Mouse (Mus musculus) hindbrain, embryonic 12.5 days (tissue): Measurements from ENCODE around the gene 4930404N11Rik. TPM values are rescaled to one million over a fixed set of nuclear protein-coding genes. Genes with fewer than 3 reads are reported as not detected.

Experiments used
- ATAC-seq: fragments of 200-750 bp; cut with Nextera tagmentation; 2 replicates; pipeline ENCODE4 v1.8.0; 2017; ENCODE audit warnings: moderate TSS enrichment; ENCODE audit not compliant: low FRiP score
- H3K27ac ChIP-seq: fragments of 300-500 bp; sonication (generic); 2 replicates; pipeline ENCODE4 v1.5.1; 2016; ENCODE audit warnings: mild to moderate bottlenecking
- H3K27me3 ChIP-seq: fragments of 300-500 bp; sonication (generic); 2 replicates; pipeline ENCODE4 v1.6.1; 2016; ENCODE audit warnings: mild to moderate bottlenecking
- H3K36me3 ChIP-seq: fragments of 300-500 bp; sonication (generic); 2 replicates; pipeline ENCODE4 v1.6.1; 2016; ENCODE audit warnings: mild to moderate bottlenecking
- H3K4me1 ChIP-seq: fragments of 300-500 bp; sonication (generic); 2 replicates; pipeline ENCODE4 v1.6.1; 2016
- H3K4me2 ChIP-seq: fragments of 300-500 bp; sonication (generic); replicated peaks from 2 replicates; pipeline ENCODE4 v1.6.1; 2016; ENCODE audit warnings: mild to moderate bottlenecking
- H3K4me3 ChIP-seq: fragments of 300-500 bp; sonication (generic); 2 replicates; pipeline ENCODE4 v1.5.1; 2016; ENCODE audit warnings: mild to moderate bottlenecking
- H3K9ac ChIP-seq: fragments of 300-500 bp; sonication (generic); 2 replicates; pipeline ENCODE4 v1.6.1; 2016; ENCODE audit warnings: mild to moderate bottlenecking, moderate library complexity
- H3K9me3 ChIP-seq: fragments of 300-500 bp; sonication (generic); replicated peaks from 2 replicates; pipeline ENCODE4 v1.6.1; 2016; ENCODE audit warnings: mild to moderate bottlenecking
- WGBS: fragments of 180-500 bp; shearing (Covaris S2); methylation state at CpG from one replicate; pipeline ENCODE4 v1.1.7; 2016; 5-methylcytosine and 5-hydroxymethylcytosine counted together
- polyA plus RNA-seq: library from polyadenylated mRNA; unstranded; fragments of >200 nt; fragmentation: Nextera tagmentation; extraction: Ambion mirVana; gene quantifications from 2 replicates; pipeline ENCODE4 v1.2.1, GENCODE M21; 2016

The 4930404N11Rik gene
- polyA plus RNA-seq, 1 experiment from 2014 or later = 0.88 TPM

DNA sequence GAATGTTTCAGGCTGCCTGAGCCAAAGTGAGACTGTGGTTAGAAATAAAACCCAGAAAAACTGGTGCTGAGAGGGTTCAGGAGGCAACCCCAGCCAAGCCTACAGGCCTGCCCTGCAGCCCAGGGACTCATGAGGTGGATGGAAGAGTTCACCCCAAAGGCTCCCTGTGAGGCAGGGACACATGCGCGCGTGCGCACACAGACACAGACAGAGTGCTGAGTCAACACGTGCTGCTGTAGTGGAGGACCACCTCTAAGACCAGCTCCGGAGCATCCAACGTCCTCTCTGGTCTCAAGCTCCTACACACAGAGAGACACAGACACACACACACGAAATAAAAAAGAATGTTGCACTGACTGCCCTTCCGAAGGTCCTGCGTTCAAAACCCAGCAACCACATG lies 9.7 kb upstream of the 4930404N11Rik start:
- Histone ChIP-seq H3K4me3 (no peak overlapping the region), H3K9me3 (no peaks in the 10 kb centered on the region), H3K36me3 (peaks cover 48% of the 10 kb centered on the region), H3K27ac (no peak overlapping the region), H3K27me3 (no peaks in the 10 kb centered on the region), H3K4me2 (no peak overlapping the region), H3K9ac (no peak overlapping the region), H3K4me1 (peaks cover 29% of the 10 kb centered on the region)
- ATAC-seq = no peak
- WGBS = 93% methylated on average over 10 of the region's 10 CpGs

DNA sequence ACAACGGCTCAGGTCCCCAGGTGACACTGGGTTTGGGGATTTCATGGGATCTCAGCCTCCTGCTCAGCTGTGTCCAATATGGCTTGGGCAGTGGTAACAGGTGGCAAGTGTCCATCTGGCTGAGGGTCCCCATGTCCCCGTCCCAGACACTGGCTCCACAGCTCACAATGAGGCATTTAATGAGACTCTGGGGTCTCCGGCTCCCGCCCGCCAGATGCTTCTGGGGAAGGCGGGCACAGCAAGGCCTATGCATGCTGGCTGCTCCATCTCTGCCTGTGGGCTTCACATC lies 1.5 kb upstream of the 4930404N11Rik start:
- Histone ChIP-seq H3K4me2 (no peak overlapping the region), H3K27me3 (peaks cover 33% of the 10 kb centered on the region), H3K4me1 (peaks cover 39% of the 10 kb centered on the region), H3K9me3 (no peaks in the 10 kb centered on the region), H3K4me3 (no peak overlapping the region), H3K36me3 (peaks cover 59% of the 10 kb centered on the region), H3K27ac (0 out of 2 replicates have a peak overlapping the region, but pooled peaks have one; percentile 40), H3K9ac (no peak overlapping the region)
- 68% methylated on average over 6 of the region's 6 CpGs for WGBS
- no peak for ATAC-seq

DNA sequence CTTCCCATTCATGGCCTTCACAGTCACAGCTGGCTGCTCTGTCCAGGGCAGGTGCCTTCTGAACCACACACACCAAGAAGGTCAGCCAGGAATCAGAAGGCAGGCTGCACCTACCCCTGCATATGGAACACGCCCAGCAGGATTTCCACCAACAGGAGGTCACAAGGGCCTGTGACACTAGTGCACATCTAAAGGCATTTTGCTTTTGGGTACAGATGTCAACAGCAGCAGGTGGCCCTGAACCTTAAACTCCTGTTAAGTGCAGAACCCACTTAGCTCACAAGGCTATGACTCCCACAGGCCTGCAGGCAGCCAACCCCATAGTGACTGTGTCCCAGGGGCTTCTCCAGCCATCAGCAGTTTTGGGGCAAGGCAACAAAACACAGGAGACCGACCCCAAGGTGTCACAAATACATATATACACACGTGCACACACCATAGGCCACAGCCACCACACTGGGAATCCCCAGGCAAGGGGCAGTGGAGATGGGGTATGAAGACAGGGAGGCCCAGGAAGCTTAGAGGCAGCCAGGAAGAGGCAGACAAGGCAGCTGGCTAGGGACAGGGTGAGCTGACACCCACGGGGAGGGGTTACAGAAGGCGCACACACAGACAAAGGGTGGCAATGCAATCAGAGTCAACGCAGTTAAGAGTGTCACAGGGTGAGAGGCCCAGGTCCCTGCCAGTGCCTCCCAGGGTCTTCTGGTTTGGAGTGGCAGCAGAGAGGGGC lies 1.0 kb upstream of the 4930404N11Rik start:
- Histone ChIP-seq H3K9ac (no peak overlapping the region), H3K4me2 (no peak overlapping the region), H3K4me3 (no peak overlapping the region), H3K9me3 (no peaks in the 10 kb centered on the region), H3K36me3 (peaks cover 55% of the 10 kb centered on the region), H3K4me1 (peaks cover 39% of the 10 kb centered on the region), H3K27me3 (peaks cover 33% of the 10 kb centered on the region), H3K27ac (peak overlapping the region; percentile 40)
- 72% methylated on average over 6 of the region's 6 CpGs for WGBS
- no peak for ATAC-seq

DNA sequence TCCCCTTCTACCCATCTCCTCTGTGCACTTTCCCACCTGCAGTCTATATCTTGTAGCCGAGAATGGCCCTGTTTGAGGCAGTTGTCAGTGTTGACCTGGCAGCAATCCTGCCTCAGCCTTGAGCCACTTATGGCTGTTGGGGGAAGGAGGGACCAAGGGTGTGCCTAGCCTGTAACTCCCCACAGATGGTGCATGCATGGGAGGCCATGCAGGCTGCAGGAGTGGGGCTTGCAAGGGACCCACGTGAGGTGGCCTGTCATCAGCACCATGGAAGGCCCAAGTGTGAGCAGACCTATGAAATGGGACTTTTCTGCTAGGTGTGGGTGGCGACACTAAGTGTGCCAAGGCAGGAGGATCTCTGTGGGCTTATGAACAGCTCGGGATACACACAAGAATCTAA lies 543 bp downstream of the 4930404N11Rik start:
- Histone ChIP-seq H3K4me1 (peaks cover 49% of the 10 kb centered on the region), H3K27me3 (peaks cover 34% of the 10 kb centered on the region), H3K9me3 (no peaks in the 10 kb centered on the region), H3K27ac (no peak overlapping the region), H3K36me3 (peaks cover 40% of the 10 kb centered on the region), H3K4me3 (0 out of 2 replicates have a peak overlapping the region, but pooled peaks have one; percentile 29), H3K9ac (no peak overlapping the region; the same call in 1 of the 2 replicates), H3K4me2 (peak overlapping the region; percentile 56; the same call in 1 of the 2 replicates)
- WGBS = 32% methylated on average over 4 of the region's 4 CpGs
- ATAC-seq = no peak

DNA sequence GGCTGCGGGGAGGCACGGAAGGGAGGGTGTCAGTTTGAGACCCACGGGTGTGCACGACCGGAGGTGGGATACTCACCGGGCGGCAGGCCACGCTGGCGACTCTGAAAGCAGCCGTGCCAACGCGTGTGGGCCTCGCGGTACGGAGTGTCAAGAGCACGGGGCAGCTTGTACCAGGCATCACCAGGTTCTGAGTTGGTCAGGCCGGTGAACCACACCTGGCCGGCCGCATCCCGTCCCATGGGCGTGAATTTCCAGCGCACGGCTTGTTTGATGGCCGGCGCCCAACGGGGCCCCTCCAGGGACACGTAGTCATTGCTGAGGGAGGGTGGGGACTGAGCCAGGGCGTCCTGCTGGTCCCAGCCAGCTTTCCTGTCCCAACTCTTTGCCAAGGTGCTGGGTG lies 950 bp downstream of the 4930404N11Rik start:
- Histone ChIP-seq H3K9ac (peak overlapping the region; percentile 10), H3K36me3 (peaks cover 36% of the 10 kb centered on the region), H3K4me1 (peaks cover 51% of the 10 kb centered on the region), H3K27ac (no peak overlapping the region), H3K27me3 (peaks cover 37% of the 10 kb centered on the region), H3K4me2 (peak overlapping the region; percentile 56), H3K9me3 (no peaks in the 10 kb centered on the region), H3K4me3 (peak overlapping the region; percentile 29)
- 7% methylated on average over 28 of the region's 28 CpGs for WGBS
- no peak for ATAC-seq

DNA sequence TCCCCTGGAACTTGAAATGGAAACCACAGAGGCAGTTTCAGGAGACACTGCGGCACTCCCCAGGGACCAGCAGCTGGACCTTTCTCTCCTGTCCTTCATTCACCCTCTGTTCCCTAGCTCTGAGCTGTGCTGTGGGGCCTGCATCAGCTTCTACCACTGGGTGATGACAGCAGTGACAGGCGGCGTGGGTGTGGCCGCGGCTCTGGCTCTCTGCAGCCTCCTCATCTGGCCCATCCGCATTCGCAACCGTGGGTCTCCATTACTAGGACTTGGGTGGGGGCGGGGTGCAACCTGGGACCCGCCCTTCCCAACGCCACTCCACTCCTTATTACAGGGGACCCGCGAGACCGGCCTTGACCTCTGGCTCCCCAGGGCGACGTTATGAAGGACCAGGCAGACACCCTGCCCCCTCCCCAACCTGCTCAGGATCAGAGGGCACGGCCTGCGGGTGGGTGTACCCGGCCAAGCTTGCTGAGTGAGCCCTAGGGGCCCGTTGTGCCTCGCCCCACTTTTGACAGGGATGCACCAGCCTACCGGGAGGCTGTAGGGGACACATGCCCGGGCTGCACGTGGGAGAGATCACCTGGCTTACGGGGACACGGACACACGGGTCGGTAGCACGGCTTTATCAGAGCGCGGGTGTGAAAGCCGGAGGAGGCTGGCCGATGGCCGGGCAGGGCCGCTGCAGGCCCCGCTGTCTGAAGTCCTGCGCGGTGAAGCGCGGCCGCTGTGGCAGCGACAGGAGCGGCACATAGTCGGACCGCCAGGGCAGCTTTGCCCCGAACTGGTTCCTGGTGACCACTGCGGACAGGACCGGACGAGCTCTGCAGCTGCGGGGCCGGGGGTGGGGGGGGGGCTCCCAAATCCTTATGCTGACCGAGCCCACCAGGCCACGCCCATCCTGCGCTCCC lies 1.9 kb downstream of the 4930404N11Rik start:
- 12% methylated on average over 54 of the region's 54 CpGs for WGBS
- Histone ChIP-seq H3K27ac (no peak overlapping the region), H3K4me2 (peak overlapping the region; percentile 56), H3K4me1 (peaks cover 56% of the 10 kb centered on the region), H3K36me3 (peaks cover 26% of the 10 kb centered on the region), H3K9ac (peak overlapping the region; percentile 40), H3K9me3 (no peaks in the 10 kb centered on the region), H3K27me3 (peaks cover 37% of the 10 kb centered on the region), H3K4me3 (peak overlapping the region; percentile 29)
- 0 out of 2 replicates have a peak, but pooled peaks have one; percentile 20 for ATAC-seq

DNA sequence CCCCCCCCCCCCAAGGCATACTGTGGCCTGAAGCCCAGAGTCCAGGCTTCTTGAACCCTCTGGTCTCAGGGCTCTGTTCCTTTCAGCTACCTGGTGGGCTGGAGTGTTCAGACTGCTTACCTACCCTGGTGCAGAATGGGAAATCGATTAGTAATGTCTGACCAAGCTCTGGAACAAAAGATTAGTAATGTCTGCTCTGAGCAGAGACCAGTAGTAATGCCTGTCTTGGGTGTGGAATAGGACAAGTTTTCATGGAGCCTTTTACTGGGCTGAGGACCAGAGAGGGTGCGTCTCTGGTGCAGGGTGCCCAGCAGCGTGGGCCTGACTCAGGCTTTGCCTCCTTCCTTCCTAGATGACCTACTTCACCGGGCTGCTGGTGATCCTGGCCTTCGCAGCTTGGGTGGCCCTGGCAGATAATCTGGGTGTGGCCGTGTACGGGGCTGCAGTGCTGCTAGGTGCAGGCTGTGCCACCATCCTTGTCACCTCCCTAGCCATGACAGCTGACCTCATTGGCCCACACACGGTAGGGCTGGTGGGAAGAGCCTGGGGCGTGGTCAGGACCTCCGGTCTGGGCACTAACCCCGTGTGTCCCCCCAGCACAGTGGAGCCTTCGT lies 3.2 kb downstream of the 4930404N11Rik start:
- Histone ChIP-seq H3K4me3 (no peak overlapping the region), H3K4me1 (peaks cover 67% of the 10 kb centered on the region), H3K27me3 (peaks cover 46% of the 10 kb centered on the region), H3K27ac (no peak overlapping the region), H3K4me2 (no peak overlapping the region), H3K9me3 (no peaks in the 10 kb centered on the region), H3K9ac (no peak overlapping the region), H3K36me3 (peaks cover 13% of the 10 kb centered on the region)
- no peak for ATAC-seq
- 78% methylated on average over 12 of the region's 12 CpGs for WGBS

DNA sequence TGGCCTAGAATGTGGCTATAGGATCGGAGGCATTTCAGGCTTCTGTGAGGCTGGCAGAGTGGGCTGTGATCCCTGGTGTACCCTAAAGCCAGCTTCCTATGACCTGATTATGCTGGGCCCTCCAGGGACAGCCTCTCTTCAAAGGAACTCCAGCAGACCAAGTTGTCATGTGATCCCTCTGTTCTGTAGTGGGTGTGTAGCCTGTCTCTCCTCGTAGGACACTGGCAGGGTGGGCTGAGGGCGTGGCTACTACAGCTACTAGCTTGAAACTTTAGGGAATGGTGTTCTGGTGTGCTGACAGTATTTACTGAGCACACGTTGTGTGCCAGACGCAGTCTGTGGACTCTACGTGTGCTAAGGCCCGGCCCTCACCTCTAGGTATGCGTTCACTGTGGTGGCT lies 4.9 kb downstream of the 4930404N11Rik start:
- WGBS = 72% methylated on average over 8 of the region's 8 CpGs

DNA sequence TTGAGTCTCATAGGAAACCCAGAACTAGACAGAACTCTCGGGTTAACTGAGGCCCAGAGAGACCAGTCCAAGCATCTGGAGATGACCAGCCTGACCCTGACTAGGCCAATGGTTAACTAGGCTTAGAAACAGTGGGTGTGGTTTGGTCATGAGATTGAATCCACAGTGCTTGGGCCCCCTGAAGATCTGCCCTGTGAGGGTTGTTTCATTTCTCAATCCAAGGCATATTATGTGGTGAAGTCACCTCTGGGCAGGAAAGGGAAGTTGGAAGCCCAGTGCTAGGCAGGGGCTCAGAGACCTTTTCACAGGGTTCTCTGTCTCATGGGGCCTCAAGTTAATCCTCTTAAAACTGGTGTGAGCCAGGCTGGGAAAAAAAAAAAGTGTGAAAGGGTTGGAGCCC lies 6.8 kb downstream of the 4930404N11Rik start:
- Histone ChIP-seq H3K27me3 (peaks cover 40% of the 10 kb centered on the region), H3K4me3 (no peak overlapping the region), H3K36me3 (no peaks in the 10 kb centered on the region), H3K9me3 (no peaks in the 10 kb centered on the region), H3K4me2 (peak overlapping the region; percentile 99), H3K4me1 (peaks cover 43% of the 10 kb centered on the region), H3K27ac (no peak overlapping the region), H3K9ac (no peak overlapping the region; the same call in 1 of the 2 replicates)
- no peak for ATAC-seq
- WGBS = 68% methylated on average over 1 of the region's 1 CpGs

More for the DNA sequence above, 4.9 kb downstream of the 4930404N11Rik start:
- H3K36me3 ChIP-seq = no peaks in the 10 kb centered on the region
- peak overlapping the region; percentile 1; the same call in 1 of the 2 replicates for H3K9ac ChIP-seq
- peaks cover 51% of the 10 kb centered on the region for H3K27me3 ChIP-seq
- H3K4me1 ChIP-seq = peaks cover 62% of the 10 kb centered on the region
- H3K27ac ChIP-seq = no peak overlapping the region
- H3K4me3 ChIP-seq = no peak overlapping the region
- no peak for ATAC-seq
- no peak overlapping the region for H3K4me2 ChIP-seq
- no peaks in the 10 kb centered on the region for H3K9me3 ChIP-seq

DNA sequence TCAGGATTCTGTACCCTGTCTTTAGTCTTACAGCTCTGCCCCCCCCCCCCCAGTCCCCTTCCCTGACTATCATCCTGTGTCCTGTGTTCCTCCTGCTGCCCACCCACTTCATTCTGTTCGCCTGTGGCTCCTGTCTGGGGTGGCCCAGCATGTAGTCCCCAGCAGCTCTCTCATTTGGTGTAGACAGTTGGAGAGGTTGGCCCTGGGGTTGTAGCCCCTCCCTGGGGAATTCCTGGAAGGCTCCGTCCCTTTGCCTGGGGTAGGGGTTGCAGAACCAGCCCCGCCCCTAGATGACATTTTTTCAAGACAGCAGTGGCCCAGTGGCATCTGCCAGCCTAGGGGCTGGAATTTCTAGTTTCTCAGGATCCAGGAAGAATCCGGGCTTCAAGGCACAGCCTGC lies 7.4 kb downstream of the 4930404N11Rik start:
- no peak for ATAC-seq
- H3K36me3 ChIP-seq = no peaks in the 10 kb centered on the region
- H3K27ac ChIP-seq = no peak overlapping the region
- WGBS = 27% methylated on average over 4 of the region's 4 CpGs
- H3K27me3 ChIP-seq = peaks cover 34% of the 10 kb centered on the region
- peak overlapping the region; percentile 77 for H3K4me3 ChIP-seq
- peaks cover 37% of the 10 kb centered on the region for H3K4me1 ChIP-seq
- no peaks in the 10 kb centered on the region for H3K9me3 ChIP-seq
- H3K9ac ChIP-seq = peak overlapping the region; percentile 84
- H3K4me2 ChIP-seq = peak overlapping the region; percentile 99

DNA sequence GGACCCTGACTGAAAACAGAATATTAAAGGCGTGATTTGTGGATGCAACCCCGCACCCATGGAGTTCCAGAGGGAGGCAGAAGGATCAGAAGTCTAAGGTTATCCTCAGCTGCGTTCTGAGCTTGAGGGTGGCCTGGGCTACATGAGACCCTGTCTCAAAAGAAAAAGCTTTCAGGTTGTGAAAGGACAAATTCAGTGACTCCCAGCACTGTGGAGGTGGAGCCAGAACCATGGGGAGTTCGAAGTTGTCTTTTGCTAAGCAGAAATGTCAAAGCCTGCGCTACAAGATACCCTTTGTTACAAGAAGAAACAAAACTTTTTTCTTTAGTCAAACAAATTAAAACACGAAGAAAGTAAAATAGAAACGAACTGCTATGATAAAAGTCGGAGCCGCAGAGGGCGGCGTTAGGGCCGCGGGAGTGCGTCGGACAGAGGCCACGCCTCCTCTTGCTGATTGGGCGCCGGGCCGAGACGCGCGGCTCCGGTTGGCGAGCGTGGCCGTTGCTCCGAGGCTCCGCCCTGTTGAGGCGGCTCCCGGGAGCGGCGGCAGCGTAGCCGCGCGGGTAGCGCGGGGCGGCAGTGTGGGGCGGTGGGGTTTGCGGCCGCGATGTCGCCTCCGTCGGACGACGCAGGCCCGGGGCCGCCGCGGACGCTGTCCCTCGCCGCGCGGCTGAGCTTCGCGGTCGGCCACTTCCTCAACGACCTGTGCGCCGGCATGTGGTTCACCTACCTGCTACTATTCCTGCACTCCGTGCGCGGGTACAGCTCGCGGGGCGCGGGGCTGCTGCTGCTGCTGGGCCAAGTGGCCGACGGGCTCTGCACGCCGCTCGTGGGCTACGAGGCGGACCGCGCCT lies 8.4 kb downstream of the 4930404N11Rik start, which contains the start of gene Mfsd12:
Mfsd12 (plus strand) TSS at position 501 of the 854 bp plus-strand sequence.
- H3K4me2 ChIP-seq = peak within 1 kb of the TSS; percentile 99
- H3K4me1 ChIP-seq = peaks cover 35% of the 10 kb centered on the region
- peak within 1 kb of the TSS; percentile 40; the same call in 1 of the 2 replicates for H3K27ac ChIP-seq
- H3K4me3 ChIP-seq = peak within 1 kb of the TSS; percentile 77
- H3K36me3 ChIP-seq = no peaks in the 10 kb centered on the region
- 2% methylated on average over 77 of the region's 79 CpGs for WGBS
- H3K9ac ChIP-seq = peak within 1 kb of the TSS; percentile 84
- peaks cover 24% of the 10 kb centered on the region for H3K27me3 ChIP-seq
- peak; percentile 90 for ATAC-seq
- H3K9me3 ChIP-seq = no peaks in the 10 kb centered on the region
